Mouse (Mus musculus) ES-Bruce4 (cell line): ENCODE data around the gene Olfr212. TPM values are rescaled to one million over a fixed set of nuclear protein-coding genes. Genes with fewer than 3 reads are reported as not detected.

Experiments used
- H3K27ac ChIP-seq: 2 replicates; pipeline ENCODE4 v1.5.1; 2012; ENCODE audit warnings: low read length, inconsistent platforms; ENCODE audit not compliant: insufficient read depth
- H3K27me3 ChIP-seq: 2 replicates; pipeline ENCODE4 v1.6.1; 2012; ENCODE audit warnings: mild to moderate bottlenecking, low read length, inconsistent platforms; ENCODE audit not compliant: control insufficient read depth, poor library complexity, insufficient read depth, severe bottlenecking
- H3K36me3 ChIP-seq: 2 replicates; pipeline ENCODE4 v1.6.1; 2012; ENCODE audit warnings: inconsistent platforms, mild to moderate bottlenecking, low read length, moderate library complexity; ENCODE audit not compliant: control insufficient read depth, poor library complexity, insufficient read depth, severe bottlenecking
- H3K4me1 ChIP-seq: one replicate; pipeline ENCODE4 v1.8.1; 2011; ENCODE audit warnings: low read length; ENCODE audit not compliant: control insufficient read depth, insufficient read depth
- H3K4me3 ChIP-seq: 2 replicates; pipeline ENCODE4 v1.5.1; 2011; ENCODE audit warnings: low read depth, mild to moderate bottlenecking, low read length
- H3K9ac ChIP-seq: 2 replicates; pipeline ENCODE4 v1.6.1; 2012; ENCODE audit warnings: low read depth, mild to moderate bottlenecking, inconsistent platforms; ENCODE audit not compliant: poor library complexity, severe bottlenecking
- H3K9me3 ChIP-seq: replicated peaks from 2 replicates; pipeline ENCODE4 v1.6.1; 2012; ENCODE audit warnings: mild to moderate bottlenecking, low read length, inconsistent platforms; ENCODE audit not compliant: control insufficient read depth, poor library complexity, insufficient read depth, severe bottlenecking
- CTCF ChIP-seq: IDR thresholded peaks from one replicate; pipeline ENCODE4 v1.8.1; 2011; ENCODE audit warnings: low read depth, low read length
- EP300 ChIP-seq: IDR thresholded peaks from 2 replicates; pipeline ENCODE4 v1.6.1; 2011; ENCODE audit warnings: low read depth, low read length; ENCODE audit not compliant: insufficient read depth
- POLR2A ChIP-seq: IDR thresholded peaks from one replicate; pipeline ENCODE4 v1.8.1; 2011; ENCODE audit warnings: low read length; ENCODE audit not compliant: insufficient read depth
- polyA plus RNA-seq: library from polyadenylated mRNA; stranded (reverse); fragments of >200 nt; gene quantifications from 2 replicates; pipeline ENCODE4 v1.2.4, GENCODE M21; 2011; ENCODE audit warnings: low read depth; ENCODE audit not compliant: missing spikeins, insufficient read depth, insufficient read length

Olfr212 gene
- polyA plus RNA-seq, 1 experiment, result not detected

DNA sequence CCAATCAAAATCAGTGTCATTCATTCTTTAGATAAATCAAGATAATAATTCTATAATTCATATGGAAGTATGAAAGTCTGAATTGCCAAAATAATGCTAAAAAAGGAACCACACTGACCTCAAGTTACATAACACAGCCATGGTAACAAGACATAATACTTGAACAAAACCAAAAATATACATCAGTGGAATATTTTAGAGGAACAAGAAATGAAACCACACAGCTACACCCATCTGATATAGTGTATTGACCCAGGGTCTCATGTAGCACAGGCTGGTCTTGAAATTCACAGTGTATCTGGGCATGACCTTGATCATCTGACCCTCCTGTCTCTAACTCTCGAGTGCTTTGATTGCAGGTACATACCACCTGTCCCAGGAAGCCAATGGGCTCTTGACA is 19.5 kb upstream of the Olfr212 start:
- Histone ChIP-seq H3K27ac (no peak overlapping the region), H3K9ac (no peak overlapping the region), H3K4me1 (no peaks in the 10 kb centered on the region), H3K27me3 (no peaks in the 10 kb centered on the region), H3K4me3 (no peak overlapping the region), H3K36me3 (no peaks in the 10 kb centered on the region), H3K9me3 (0 out of 2 replicates have a peak, but pooled peaks cover 3% of the 10 kb centered on the region)
- TF ChIP-seq POLR2A, result no peak
- no peak for TF ChIP-seq CTCF
- TF ChIP-seq EP300, result no peak

DNA sequence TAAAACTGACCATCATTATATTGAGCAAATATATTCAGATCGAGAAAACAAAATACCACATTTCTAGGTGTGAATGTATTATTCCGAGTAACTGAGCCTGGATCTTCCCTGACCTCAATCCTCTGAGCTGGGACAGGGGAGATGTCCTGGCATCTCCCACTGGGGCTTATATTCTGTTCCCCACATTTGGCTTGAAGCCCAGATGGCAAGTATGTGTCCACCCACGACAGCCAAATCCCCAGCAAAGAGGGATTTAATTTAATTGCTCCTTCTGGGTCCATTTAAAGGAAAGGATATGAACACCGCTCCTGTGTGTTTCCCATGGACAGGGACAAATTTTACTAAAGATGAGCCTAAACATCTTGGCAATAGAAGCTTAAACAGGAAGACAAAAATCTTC is 17.5 kb upstream of the Olfr212 start, which contains the start of gene Olfr211:
Gene Olfr211, plus strand, starts transcription at position 301 of the 400 bp plus-strand sequence.
- Histone ChIP-seq H3K36me3 (no peaks in the 10 kb centered on the region), H3K27me3 (no peaks in the 10 kb centered on the region), H3K27ac (no peak within 1 kb of the TSS), H3K9me3 (no peaks in the 10 kb centered on the region), H3K4me1 (no peaks in the 10 kb centered on the region), H3K9ac (no peak within 1 kb of the TSS), H3K4me3 (no peak within 1 kb of the TSS)
- TF ChIP-seq EP300, result no peak
- TF ChIP-seq CTCF, result no peak
- TF ChIP-seq POLR2A, result no peak

DNA sequence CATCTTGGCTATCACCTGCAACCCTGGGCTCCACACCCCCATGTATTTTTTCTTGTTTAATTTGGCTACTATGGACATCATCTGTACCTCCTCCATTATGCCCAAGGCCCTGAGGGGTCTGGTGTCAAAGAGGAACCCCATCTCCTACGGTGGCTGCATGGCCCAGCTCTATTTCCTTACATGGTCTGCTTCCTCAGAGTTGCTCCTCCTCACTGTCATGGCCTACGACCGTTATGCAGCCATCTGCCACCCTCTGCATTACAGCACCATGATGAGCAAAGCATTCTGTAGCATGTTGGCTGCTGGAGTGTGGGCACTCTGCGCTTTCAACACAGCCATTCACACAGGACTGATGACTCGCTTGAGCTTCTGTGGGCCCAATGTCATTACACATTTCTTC is 12.6 kb upstream of the Olfr212 start:
- Histone ChIP-seq H3K27me3 (no peaks in the 10 kb centered on the region), H3K4me1 (no peaks in the 10 kb centered on the region), H3K27ac (no peak overlapping the region), H3K36me3 (no peaks in the 10 kb centered on the region), H3K4me3 (no peak overlapping the region), H3K9ac (no peak overlapping the region), H3K9me3 (no peaks in the 10 kb centered on the region)
- no peak for TF ChIP-seq CTCF
- TF ChIP-seq EP300, result no peak
- TF ChIP-seq POLR2A, result no peak

DNA sequence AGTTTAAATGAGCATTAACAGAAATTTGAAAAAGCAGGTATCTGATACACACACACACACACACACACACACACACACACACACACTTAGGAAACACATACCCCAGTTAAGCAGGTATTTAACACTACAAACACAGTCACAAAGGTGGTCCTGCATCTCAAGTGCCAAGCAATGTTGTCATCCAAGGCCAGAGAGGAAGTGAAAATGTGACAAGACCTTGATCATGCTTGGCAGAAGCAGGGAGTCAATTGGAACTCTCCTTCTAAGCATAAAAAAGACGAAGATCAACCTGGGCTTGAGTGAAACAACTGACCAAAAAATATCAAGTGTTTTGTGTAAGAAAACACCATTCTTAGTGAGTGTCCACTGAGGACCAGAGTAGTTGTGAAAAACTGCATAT is 10.4 kb upstream of the Olfr212 start:
- TF ChIP-seq POLR2A (no peak), CTCF (no peak), EP300 (no peak)
- no peak overlapping the region for H3K9ac ChIP-seq
- H3K27me3 ChIP-seq, result no peaks in the 10 kb centered on the region
- H3K9me3 ChIP-seq, result no peaks in the 10 kb centered on the region
- H3K4me1 ChIP-seq, result no peaks in the 10 kb centered on the region
- H3K27ac ChIP-seq, result no peak overlapping the region
- no peak overlapping the region for H3K4me3 ChIP-seq
- H3K36me3 ChIP-seq, result no peaks in the 10 kb centered on the region

DNA sequence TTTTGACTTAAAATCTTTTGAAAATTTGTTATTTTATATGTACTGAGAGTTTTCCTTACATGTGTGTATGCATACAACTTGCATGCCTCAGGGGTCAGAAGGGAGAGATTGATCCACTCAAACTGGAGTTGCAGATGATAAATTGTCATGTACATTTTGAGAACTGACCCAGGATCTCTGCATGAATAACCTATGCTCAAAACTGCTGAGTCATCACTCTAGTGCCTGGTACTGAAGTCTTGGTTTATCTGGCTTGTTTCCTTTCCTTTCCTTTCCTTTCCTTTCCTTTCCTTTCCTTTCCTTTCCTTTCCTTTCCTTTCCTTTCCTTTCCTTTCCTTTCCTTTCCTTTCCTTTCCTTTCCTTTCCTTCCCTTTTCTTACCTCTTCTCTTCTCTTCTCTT is 8.5 kb downstream of the Olfr212 start:
- no peaks in the 10 kb centered on the region for H3K36me3 ChIP-seq
- H3K9ac ChIP-seq, result no peak overlapping the region
- H3K4me1 ChIP-seq, result no peaks in the 10 kb centered on the region
- H3K27ac ChIP-seq, result no peak overlapping the region
- TF ChIP-seq CTCF (no peak), EP300 (no peak), POLR2A (no peak)
- no peak overlapping the region for H3K4me3 ChIP-seq
- no peaks in the 10 kb centered on the region for H3K27me3 ChIP-seq
- H3K9me3 ChIP-seq, result no peaks in the 10 kb centered on the region

DNA sequence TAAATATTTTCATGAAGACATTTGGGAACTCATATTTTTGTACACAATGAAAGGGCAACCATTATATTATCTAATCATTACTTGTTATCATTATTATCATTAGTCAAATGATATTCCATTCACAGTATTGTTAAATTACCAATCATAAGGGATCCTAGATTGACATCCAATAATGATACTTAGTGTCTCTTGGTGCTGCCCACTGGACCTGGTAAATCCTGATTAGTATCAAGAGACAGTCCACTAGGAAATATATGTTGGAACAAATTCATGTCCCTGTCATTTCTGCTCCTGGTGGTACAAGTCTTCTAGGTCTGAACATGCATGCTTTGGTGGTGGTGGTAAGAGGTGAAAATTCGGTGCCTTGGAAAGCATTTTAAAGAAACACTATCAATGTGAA is 31.8 kb downstream of the Olfr212 start, which contains the start of gene Olfr213:
Gene Olfr213, plus strand, starts transcription at position 301 of the 400 bp plus-strand sequence.
- no peaks in the 10 kb centered on the region for H3K27me3 ChIP-seq
- H3K36me3 ChIP-seq, result no peaks in the 10 kb centered on the region
- H3K4me1 ChIP-seq, result no peaks in the 10 kb centered on the region
- no peak within 1 kb of the TSS for H3K4me3 ChIP-seq
- H3K9ac ChIP-seq, result no peak within 1 kb of the TSS
- TF ChIP-seq POLR2A, result no peak
- no peak within 1 kb of the TSS for H3K27ac ChIP-seq
- 0 out of 2 replicates have a peak, but pooled peaks cover 2% of the 10 kb centered on the region for H3K9me3 ChIP-seq
